Mouse (Mus musculus) stomach, embryonic 16.5 days (tissue): ENCODE measurements around the gene Suclg2. TPM values are rescaled to one million over a fixed set of nuclear protein-coding genes. Genes with fewer than 3 reads are reported as not detected.
A peak's percentile ranks its signal among the peaks of the same experiment; 100 is the strongest.

ENCODE experiments used
- ATAC-seq: fragments of 200-750 bp; cut with Nextera tagmentation; 2 replicates; pipeline ENCODE4 v1.8.0; 2017; ENCODE audit warnings: moderate number of reproducible peaks, moderate TSS enrichment; ENCODE audit not compliant: insufficient read depth, low FRiP score
- H3K27ac ChIP-seq: fragments of 300-500 bp; sonication (generic); 2 replicates; pipeline ENCODE4 v1.5.1; 2014; ENCODE audit warnings: low read length
- H3K27me3 ChIP-seq: fragments of 300-500 bp; sonication (generic); 2 replicates; pipeline ENCODE4 v1.6.1; 2014; ENCODE audit warnings: low read length, control low read depth, mixed read lengths; ENCODE audit not compliant: control insufficient read depth, insufficient read depth
- H3K36me3 ChIP-seq: fragments of 300-500 bp; sonication (generic); 2 replicates; pipeline ENCODE4 v1.6.1; 2014; ENCODE audit warnings: low read length; ENCODE audit not compliant: control insufficient read depth, insufficient read depth
- H3K4me1 ChIP-seq: fragments of 300-500 bp; sonication (generic); 2 replicates; pipeline ENCODE4 v1.6.1; 2014; ENCODE audit warnings: low read length, control low read depth, mixed read lengths; ENCODE audit not compliant: control insufficient read depth, insufficient read depth
- H3K4me2 ChIP-seq: fragments of 300-500 bp; sonication (generic); 2 replicates; pipeline ENCODE4 v1.6.1; 2014; ENCODE audit warnings: low read depth, low read length, mixed read lengths
- H3K4me3 ChIP-seq: fragments of 300-500 bp; sonication (generic); replicated peaks from 2 replicates; pipeline ENCODE4 v1.5.1; 2014; ENCODE audit warnings: mild to moderate bottlenecking, low read length
- H3K9ac ChIP-seq: fragments of 300-500 bp; sonication (generic); 2 replicates; pipeline ENCODE4 v1.6.1; 2014; ENCODE audit warnings: low read length
- H3K9me3 ChIP-seq: fragments of 300-500 bp; sonication (generic); replicated peaks from 2 replicates; pipeline ENCODE4 v1.6.1; 2016; ENCODE audit warnings: low read length, control low read depth; ENCODE audit not compliant: control insufficient read depth
- WGBS: fragments of 180-500 bp; shearing (Covaris S2); extraction: QIAGEN DNeasy Blood & Tissue Kit; methylation state at CpG from one replicate; pipeline ENCODE4 v1.1.7; 2014; 5-methylcytosine and 5-hydroxymethylcytosine counted together
- polyA plus RNA-seq: library from polyadenylated mRNA; unstranded; fragments of >200 nt; fragmentation: Nextera tagmentation; extraction: Ambion mirVana; gene quantifications from 2 replicates; pipeline ENCODE4 v1.2.1, GENCODE M21; 2015

Suclg2 gene
- polyA plus RNA-seq, 1 experiment from 2014 or later, result 97.1 TPM

DNA sequence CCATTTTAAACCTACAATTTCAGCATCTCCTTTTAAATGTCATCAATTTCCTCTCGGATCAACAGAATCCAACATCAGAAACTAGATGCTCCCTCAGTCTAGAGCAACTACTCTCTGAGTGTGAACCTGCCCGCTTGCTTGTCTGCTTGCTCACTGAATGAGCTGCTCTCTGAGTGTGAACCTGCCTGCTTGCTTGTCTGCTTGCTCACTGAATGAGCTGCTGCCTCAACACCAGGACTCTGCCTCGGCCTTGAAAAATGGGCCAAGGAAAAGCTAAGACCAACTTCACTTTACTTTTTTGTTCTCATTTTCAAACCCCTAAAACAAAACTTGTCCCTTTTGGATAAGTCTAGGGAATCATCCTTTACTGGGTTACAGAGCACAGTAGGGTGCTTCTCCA is 64.9 kb downstream of the Suclg2 start:
- H3K36me3 ChIP-seq, result 0 out of 2 replicates have a peak, but pooled peaks cover 3% of the 10 kb centered on the region
- ATAC-seq, result no peak
- H3K4me2 ChIP-seq, result no peak overlapping the region
- WGBS, result 85% methylated on average over 3 of the region's 3 CpGs
- no peak overlapping the region for H3K27ac ChIP-seq
- H3K4me3 ChIP-seq, result no peak overlapping the region
- 0 out of 2 replicates have a peak, but pooled peaks cover 3% of the 10 kb centered on the region for H3K4me1 ChIP-seq
- H3K27me3 ChIP-seq, result no peaks in the 10 kb centered on the region
- no peaks in the 10 kb centered on the region for H3K9me3 ChIP-seq
- no peak overlapping the region for H3K9ac ChIP-seq

DNA sequence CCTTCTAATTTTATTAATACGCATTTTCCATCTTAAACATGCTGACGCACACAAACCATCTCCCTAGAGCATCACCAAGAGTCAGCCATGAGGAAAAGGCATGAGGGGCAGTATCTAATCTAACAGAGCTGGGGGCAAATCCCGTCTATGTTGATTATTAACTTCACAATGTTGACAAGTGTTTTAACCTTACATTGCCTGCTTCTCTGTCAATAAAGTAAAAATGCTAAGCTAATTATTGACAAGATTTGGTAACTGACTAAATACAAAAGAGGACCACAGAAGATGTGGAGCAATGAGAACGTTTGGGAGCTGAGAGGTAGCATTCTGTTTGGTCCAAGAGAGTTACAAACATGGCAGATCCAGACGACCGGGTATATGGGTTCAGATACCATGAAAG is 65.8 kb downstream of the Suclg2 start:
- 70% methylated on average over 6 of the region's 6 CpGs for WGBS

DNA sequence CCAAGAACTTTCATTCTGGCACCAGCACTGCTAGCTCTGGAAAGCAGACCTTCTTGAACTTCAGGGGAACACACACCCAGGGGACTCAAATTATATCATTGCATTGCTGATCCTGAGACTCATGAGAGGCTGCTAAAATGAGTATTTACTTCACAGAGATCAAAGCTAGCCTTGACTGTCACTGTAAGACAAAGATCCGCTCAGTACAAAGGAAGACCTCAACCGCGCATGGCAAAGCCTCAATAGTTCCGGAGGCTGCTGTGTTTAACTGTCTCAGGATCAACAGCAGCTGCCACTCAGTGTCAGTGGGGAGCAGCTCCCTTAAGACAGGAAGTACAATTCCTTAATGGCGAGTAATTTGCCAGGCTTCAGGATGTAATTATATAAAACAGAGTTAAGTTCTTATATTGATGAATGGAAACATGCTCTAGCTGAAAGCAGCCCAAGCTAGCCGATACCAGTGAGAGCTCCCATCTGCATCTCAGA is 67.2 kb downstream of the Suclg2 start:
- 0 out of 2 replicates have a peak, but pooled peaks cover 3% of the 10 kb centered on the region for H3K36me3 ChIP-seq
- no peak overlapping the region for H3K9ac ChIP-seq
- H3K4me2 ChIP-seq, result no peak overlapping the region
- ATAC-seq, result no peak; the same call in 1 of the 2 replicates
- H3K9me3 ChIP-seq, result no peaks in the 10 kb centered on the region
- H3K27me3 ChIP-seq, result no peaks in the 10 kb centered on the region
- WGBS, result 31% methylated on average over 6 of the region's 6 CpGs
- no peak overlapping the region for H3K4me3 ChIP-seq
- H3K27ac ChIP-seq, result peak overlapping the region; percentile 46; the same call in 1 of the 2 replicates
- 0 out of 2 replicates have a peak, but pooled peaks cover 3% of the 10 kb centered on the region for H3K4me1 ChIP-seq

More for the DNA sequence above, 65.8 kb downstream of the Suclg2 start:
- H3K4me3 ChIP-seq, result no peak overlapping the region
- no peak overlapping the region for H3K27ac ChIP-seq
- 0 out of 2 replicates have a peak, but pooled peaks cover 3% of the 10 kb centered on the region for H3K4me1 ChIP-seq
- no peaks in the 10 kb centered on the region for H3K27me3 ChIP-seq
- ATAC-seq, result no peak
- H3K4me2 ChIP-seq, result no peak overlapping the region
- H3K9ac ChIP-seq, result no peak overlapping the region
- H3K9me3 ChIP-seq, result no peaks in the 10 kb centered on the region
- H3K36me3 ChIP-seq, result 0 out of 2 replicates have a peak, but pooled peaks cover 3% of the 10 kb centered on the region

DNA sequence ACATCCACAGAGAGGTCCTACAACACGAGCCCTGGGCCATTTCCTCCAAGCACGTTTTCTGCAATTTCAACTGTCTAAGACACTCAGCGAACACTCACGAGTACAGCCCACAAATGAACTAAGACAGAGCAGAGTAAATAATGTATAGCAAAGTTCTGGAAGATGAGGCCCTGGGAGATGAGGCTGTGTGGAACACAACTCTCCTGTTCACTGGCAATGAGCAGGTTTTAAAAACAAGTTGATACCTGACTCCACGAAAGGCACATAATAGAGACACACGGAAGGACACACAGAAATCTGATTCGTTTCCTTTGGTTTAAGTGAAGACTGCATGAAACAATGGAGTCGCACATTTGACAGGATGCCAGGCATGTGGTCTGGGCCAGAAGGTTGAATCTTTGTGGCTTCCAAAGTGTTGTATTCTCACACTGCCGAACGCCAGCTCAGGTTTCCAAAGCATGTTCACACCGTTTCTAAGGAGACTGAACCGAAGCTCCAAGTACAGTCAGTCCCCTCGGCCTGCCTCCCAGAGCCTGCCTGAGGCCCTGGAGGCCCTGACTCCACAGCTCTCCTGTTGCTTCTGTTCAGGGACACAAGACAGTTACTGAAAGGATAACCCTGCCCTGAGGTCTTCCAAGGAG is 68.4 kb downstream of the Suclg2 start:
- H3K4me3 ChIP-seq, result no peak overlapping the region
- no peak for ATAC-seq
- no peaks in the 10 kb centered on the region for H3K9me3 ChIP-seq
- H3K9ac ChIP-seq, result no peak overlapping the region
- 0 out of 2 replicates have a peak, but pooled peaks cover 3% of the 10 kb centered on the region for H3K4me1 ChIP-seq
- no peaks in the 10 kb centered on the region for H3K27me3 ChIP-seq
- no peak overlapping the region; the same call in 1 of the 2 replicates for H3K27ac ChIP-seq
- 47% methylated on average over 13 of the region's 13 CpGs for WGBS
- 0 out of 2 replicates have a peak, but pooled peaks cover 3% of the 10 kb centered on the region for H3K36me3 ChIP-seq
- H3K4me2 ChIP-seq, result no peak overlapping the region

DNA sequence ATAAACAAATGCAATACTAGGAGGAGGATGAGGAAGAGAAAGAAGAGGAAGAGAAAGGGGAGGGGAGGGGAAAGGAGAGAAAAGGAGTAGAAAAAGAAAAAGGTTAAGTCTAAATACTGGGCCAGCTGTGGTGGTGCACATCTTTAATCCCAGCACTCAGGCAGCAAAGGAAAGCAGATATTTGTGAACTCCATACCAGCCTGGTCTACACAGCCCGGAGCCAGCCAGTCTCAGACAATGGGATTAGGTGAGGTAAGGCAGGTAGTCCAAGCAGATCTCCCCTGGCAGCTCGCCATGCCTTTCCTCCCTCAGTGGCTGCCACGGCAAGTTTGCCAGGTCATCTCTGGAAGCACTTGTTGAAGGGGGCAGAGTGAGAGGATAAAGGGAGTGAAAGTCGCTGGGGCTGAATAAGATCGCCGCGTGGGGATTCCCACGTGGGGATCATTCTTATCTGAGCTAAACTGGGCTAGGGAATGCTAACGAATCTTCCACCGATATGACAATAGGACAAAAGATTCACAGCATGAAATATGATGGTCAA is 69.4 kb downstream of the Suclg2 start:
- Histone ChIP-seq H3K27ac (no peak overlapping the region), H3K27me3 (no peaks in the 10 kb centered on the region), H3K4me2 (no peak overlapping the region), H3K9me3 (no peaks in the 10 kb centered on the region), H3K4me3 (no peak overlapping the region), H3K9ac (no peak overlapping the region), H3K36me3 (no peaks in the 10 kb centered on the region), H3K4me1 (0 out of 2 replicates have a peak, but pooled peaks cover 3% of the 10 kb centered on the region)
- ATAC-seq, result no peak
- WGBS, result 75% methylated on average over 10 of the region's 10 CpGs

DNA sequence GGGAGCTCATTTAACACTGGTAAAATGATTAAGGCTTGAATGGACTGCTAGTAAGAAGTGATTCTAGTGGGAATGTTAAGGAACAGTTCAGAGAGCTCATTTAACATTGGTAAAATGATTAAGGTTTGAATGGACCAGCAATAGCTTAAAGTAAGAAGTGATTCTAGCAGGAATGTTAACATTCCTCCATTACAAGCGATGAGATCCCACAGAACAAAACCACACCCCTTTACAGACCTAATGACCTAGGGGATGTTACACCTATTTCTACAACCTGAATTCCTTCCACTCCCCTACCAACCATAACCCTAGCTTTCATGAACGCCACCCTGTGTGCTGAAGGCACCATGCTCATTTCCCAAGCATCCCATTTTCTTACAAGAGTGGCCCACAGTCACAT is 81.2 kb downstream of the Suclg2 start:
- ATAC-seq, result no peak
- Histone ChIP-seq H3K4me2 (no peak overlapping the region), H3K4me3 (no peak overlapping the region), H3K4me1 (no peaks in the 10 kb centered on the region), H3K27me3 (no peaks in the 10 kb centered on the region), H3K9ac (no peak overlapping the region), H3K27ac (no peak overlapping the region), H3K9me3 (no peaks in the 10 kb centered on the region), H3K36me3 (no peaks in the 10 kb centered on the region)
- 83% methylated on average over 2 of the region's 2 CpGs for WGBS

DNA sequence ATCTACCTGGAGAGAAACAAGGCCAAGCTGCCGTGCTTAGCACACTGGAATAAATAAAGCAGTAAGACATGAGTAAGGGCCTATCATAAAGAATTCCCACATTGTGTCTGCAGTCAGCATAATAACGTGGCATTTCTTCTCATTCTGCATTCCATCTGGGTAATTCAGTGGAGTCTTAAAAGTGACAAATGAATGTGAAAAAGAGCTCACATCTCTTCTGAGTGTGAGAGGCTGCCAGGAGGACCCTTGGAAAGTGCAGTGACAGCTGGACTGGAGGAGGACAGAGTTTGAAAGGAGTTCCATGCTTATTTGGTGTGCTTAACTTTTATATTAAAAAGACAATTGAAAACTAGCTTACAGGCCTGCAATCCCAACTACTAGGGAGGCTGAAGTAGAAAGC is 83.2 kb downstream of the Suclg2 start:
- no peaks in the 10 kb centered on the region for H3K27me3 ChIP-seq
- H3K9me3 ChIP-seq, result no peaks in the 10 kb centered on the region
- no peak overlapping the region for H3K27ac ChIP-seq
- WGBS, result 47% methylated on average over 2 of the region's 2 CpGs
- H3K4me3 ChIP-seq, result no peak overlapping the region
- no peak overlapping the region for H3K9ac ChIP-seq
- H3K4me2 ChIP-seq, result no peak overlapping the region
- H3K4me1 ChIP-seq, result no peaks in the 10 kb centered on the region
- ATAC-seq, result no peak
- H3K36me3 ChIP-seq, result no peaks in the 10 kb centered on the region

DNA sequence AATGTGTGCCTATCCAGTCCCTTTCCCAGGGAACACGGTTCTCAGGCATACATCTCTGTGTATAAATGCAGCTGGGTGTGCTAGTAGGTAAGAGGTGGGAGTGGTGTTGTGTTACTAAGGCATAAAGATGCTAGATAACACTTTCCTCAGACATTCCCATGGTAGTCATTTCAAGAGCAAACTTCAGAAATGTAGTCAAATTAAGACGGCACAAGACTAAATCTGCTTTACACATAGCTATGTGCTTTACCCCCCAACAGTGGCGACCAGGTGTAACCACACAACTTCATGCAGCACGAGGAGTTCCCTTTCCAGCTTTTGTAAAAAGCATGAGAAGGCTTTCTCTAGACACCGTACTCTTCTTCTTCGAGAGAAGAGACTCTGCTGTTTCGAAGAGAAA is 89.5 kb downstream of the Suclg2 start:
- no peak overlapping the region for H3K9ac ChIP-seq
- H3K36me3 ChIP-seq, result no peaks in the 10 kb centered on the region
- no peak overlapping the region for H3K4me3 ChIP-seq
- no peak overlapping the region for H3K4me2 ChIP-seq
- H3K27ac ChIP-seq, result no peak overlapping the region
- no peaks in the 10 kb centered on the region for H3K27me3 ChIP-seq
- no peaks in the 10 kb centered on the region for H3K4me1 ChIP-seq
- ATAC-seq, result no peak
- WGBS, result 89% methylated on average over 7 of the region's 7 CpGs
- H3K9me3 ChIP-seq, result no peaks in the 10 kb centered on the region

DNA sequence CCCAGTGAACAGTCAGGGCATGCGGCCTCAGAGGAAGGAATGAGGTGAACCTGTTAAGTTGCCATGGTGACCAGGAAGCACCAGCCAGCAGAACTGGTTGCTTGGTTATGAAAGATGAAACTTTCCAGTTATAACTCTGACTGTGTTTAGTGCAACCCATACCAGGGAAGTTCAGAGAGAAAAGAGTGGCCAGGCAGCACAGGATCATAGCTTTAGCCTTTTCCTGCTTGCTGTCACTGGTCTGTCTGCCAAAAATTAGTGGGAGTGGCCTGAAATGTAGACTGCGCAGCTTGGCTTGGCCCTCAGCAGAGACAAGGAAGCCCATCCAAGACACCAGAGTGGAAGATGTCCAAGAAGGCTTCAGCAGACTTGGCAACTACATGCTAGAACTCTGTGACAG is 96.8 kb downstream of the Suclg2 start:
- no peaks in the 10 kb centered on the region for H3K36me3 ChIP-seq
- H3K9ac ChIP-seq, result no peak overlapping the region
- H3K27ac ChIP-seq, result peak overlapping the region; percentile 38; the same call in 1 of the 2 replicates
- WGBS, result 62% methylated on average over 2 of the region's 2 CpGs
- H3K4me2 ChIP-seq, result no peak overlapping the region
- no peak overlapping the region for H3K4me3 ChIP-seq
- H3K4me1 ChIP-seq, result peaks cover 8% of the 10 kb centered on the region
- peak; percentile 73; the same call in 1 of the 2 replicates for ATAC-seq
- H3K9me3 ChIP-seq, result no peaks in the 10 kb centered on the region
- no peaks in the 10 kb centered on the region for H3K27me3 ChIP-seq
